Mouse (Mus musculus): ENCODE data around the gene Ank3. TPM values are rescaled to one million over a fixed set of nuclear protein-coding genes. Genes with fewer than 3 reads are reported as not detected.

The Ank3 gene
- polyA plus RNA-seq, 1 experiment = 39.1 TPM

GRCm38 (mm10) chr10:69738741-69739271 lies 340.2 kb downstream of the Ank3 start:
- no peak overlapping the region for H3K27ac ChIP-seq (ENCODE audit: insufficient read depth, low read depth, low read length)
- DNase-seq = peak; percentile 72
- no peak for TF ChIP-seq CTCF (conservative IDR thresholded peaks at IDR 0.05; ENCODE audit: insufficient read depth, insufficient read length, low read depth, low read length)
- no peak for TF ChIP-seq POLR2A (IDR thresholded peaks at IDR 0.05; ENCODE audit: low read depth, low read length)
- no peaks in the 10 kb centered on the region for H3K27me3 ChIP-seq (replicated peaks; ENCODE audit: control insufficient read depth, insufficient read depth, low read length)
- WGBS = 36% methylated on average over 5 of the region's 5 CpGs
- H3K4me3 ChIP-seq (ENCODE audit: insufficient read depth, low read depth, low read length) = no peak overlapping the region
- 0 out of 2 replicates have a peak, but pooled peaks cover 8% of the 10 kb centered on the region for H3K4me1 ChIP-seq (ENCODE audit: control insufficient read depth, insufficient read depth, low read length)
- no peaks in the 10 kb centered on the region for H3K36me3 ChIP-seq (ENCODE audit: control insufficient read depth, insufficient read depth, low read length)

GRCm38 (mm10) chr10:69742528-69742927 lies 344.0 kb downstream of the Ank3 start:
- 83% methylated on average over 3 of the region's 3 CpGs for WGBS
- no peak for DNase-seq
- no peak overlapping the region for H3K4me3 ChIP-seq (ENCODE audit: insufficient read depth, low read depth, low read length)
- H3K27ac ChIP-seq (ENCODE audit: insufficient read depth, low read depth, low read length) = no peak overlapping the region
- no peaks in the 10 kb centered on the region for H3K36me3 ChIP-seq (ENCODE audit: control insufficient read depth, insufficient read depth, low read length)
- no peaks in the 10 kb centered on the region for H3K27me3 ChIP-seq (replicated peaks; ENCODE audit: control insufficient read depth, insufficient read depth, low read length)
- H3K4me1 ChIP-seq (ENCODE audit: control insufficient read depth, insufficient read depth, low read length) = peaks cover 6% of the 10 kb centered on the region; the same call in 1 of the 2 replicates
- TF ChIP-seq POLR2A (IDR thresholded peaks at IDR 0.05; ENCODE audit: low read depth, low read length) = no peak
- no peak for TF ChIP-seq CTCF (conservative IDR thresholded peaks at IDR 0.05; ENCODE audit: insufficient read depth, insufficient read length, low read depth, low read length)

GRCm38 (mm10) chr10:69744181-69744580 lies 345.6 kb downstream of the Ank3 start:
- H3K4me1 ChIP-seq (ENCODE audit: control insufficient read depth, insufficient read depth, low read length) = peaks cover 6% of the 10 kb centered on the region; the same call in 1 of the 2 replicates
- no peaks in the 10 kb centered on the region for H3K36me3 ChIP-seq (ENCODE audit: control insufficient read depth, insufficient read depth, low read length)
- 53% methylated on average over 8 of the region's 8 CpGs for WGBS
- TF ChIP-seq CTCF (conservative IDR thresholded peaks at IDR 0.05; ENCODE audit: insufficient read depth, insufficient read length, low read depth, low read length) (no peak), POLR2A (IDR thresholded peaks at IDR 0.05; ENCODE audit: low read depth, low read length) (no peak)
- H3K4me3 ChIP-seq (ENCODE audit: insufficient read depth, low read depth, low read length) = no peak overlapping the region
- DNase-seq = no peak
- no peaks in the 10 kb centered on the region for H3K27me3 ChIP-seq (replicated peaks; ENCODE audit: control insufficient read depth, insufficient read depth, low read length)
- H3K27ac ChIP-seq (ENCODE audit: insufficient read depth, low read depth, low read length) = no peak overlapping the region

GRCm38 (mm10) chr10:69744871-69745270 lies 346.3 kb downstream of the Ank3 start:
- WGBS = 79% methylated on average over 5 of the region's 5 CpGs
- TF ChIP-seq POLR2A (IDR thresholded peaks at IDR 0.05; ENCODE audit: low read depth, low read length) (no peak), CTCF (conservative IDR thresholded peaks at IDR 0.05; ENCODE audit: insufficient read depth, insufficient read length, low read depth, low read length) (no peak)
- H3K4me1 ChIP-seq (ENCODE audit: control insufficient read depth, insufficient read depth, low read length) = peaks cover 6% of the 10 kb centered on the region; the same call in 1 of the 2 replicates
- no peaks in the 10 kb centered on the region for H3K27me3 ChIP-seq (replicated peaks; ENCODE audit: control insufficient read depth, insufficient read depth, low read length)
- no peaks in the 10 kb centered on the region for H3K36me3 ChIP-seq (ENCODE audit: control insufficient read depth, insufficient read depth, low read length)
- DNase-seq = no peak
- H3K27ac ChIP-seq (ENCODE audit: insufficient read depth, low read depth, low read length) = no peak overlapping the region
- H3K4me3 ChIP-seq (ENCODE audit: insufficient read depth, low read depth, low read length) = no peak overlapping the region

- Histone ChIP-seq H3K4me3 (ENCODE audit: insufficient read depth, low read depth, low read length) (no peak overlapping the region), H3K36me3 (ENCODE audit: control insufficient read depth, insufficient read depth, low read length) (no peaks in the 10 kb centered on the region), H3K27ac (ENCODE audit: insufficient read depth, low read depth, low read length) (no peak overlapping the region), H3K27me3 (replicated peaks; ENCODE audit: control insufficient read depth, insufficient read depth, low read length) (no peaks in the 10 kb centered on the region), H3K4me1 (ENCODE audit: control insufficient read depth, insufficient read depth, low read length) (peaks cover 6% of the 10 kb centered on the region; the same call in 1 of the 2 replicates)
- TF ChIP-seq CTCF (conservative IDR thresholded peaks at IDR 0.05; ENCODE audit: insufficient read depth, insufficient read length, low read depth, low read length) = no peak
- TF ChIP-seq POLR2A (IDR thresholded peaks at IDR 0.05; ENCODE audit: low read depth, low read length) = no peak
- DNase-seq = no peak
- 56% methylated on average over 8 of the region's 8 CpGs for WGBS
Observed at GRCm38 (mm10) chr10:69746322-69746721, 347.7 kb downstream of the Ank3 start.

- no peak overlapping the region for H3K4me3 ChIP-seq (ENCODE audit: insufficient read depth, low read depth, low read length)
- H3K36me3 ChIP-seq (ENCODE audit: control insufficient read depth, insufficient read depth, low read length) = no peaks in the 10 kb centered on the region
- H3K27me3 ChIP-seq (replicated peaks; ENCODE audit: control insufficient read depth, insufficient read depth, low read length) = no peaks in the 10 kb centered on the region
- 31% methylated on average over 5 of the region's 5 CpGs for WGBS
- H3K27ac ChIP-seq (ENCODE audit: insufficient read depth, low read depth, low read length) = no peak overlapping the region
- peak; percentile 22 for DNase-seq
- TF ChIP-seq CTCF (conservative IDR thresholded peaks at IDR 0.05; ENCODE audit: insufficient read depth, insufficient read length, low read depth, low read length) = no peak
- no peak for TF ChIP-seq POLR2A (IDR thresholded peaks at IDR 0.05; ENCODE audit: low read depth, low read length)
- H3K4me1 ChIP-seq (ENCODE audit: control insufficient read depth, insufficient read depth, low read length) = peaks cover 6% of the 10 kb centered on the region; the same call in 1 of the 2 replicates
Observed at GRCm38 (mm10) chr10:69746730-69747129, 348.2 kb downstream of the Ank3 start.

- Histone ChIP-seq H3K36me3 (ENCODE audit: control insufficient read depth, insufficient read depth, low read length) (no peaks in the 10 kb centered on the region), H3K27ac (ENCODE audit: insufficient read depth, low read depth, low read length) (no peak overlapping the region), H3K4me3 (ENCODE audit: insufficient read depth, low read depth, low read length) (no peak overlapping the region), H3K4me1 (ENCODE audit: control insufficient read depth, insufficient read depth, low read length) (peaks cover 6% of the 10 kb centered on the region; the same call in 1 of the 2 replicates), H3K27me3 (replicated peaks; ENCODE audit: control insufficient read depth, insufficient read depth, low read length) (no peaks in the 10 kb centered on the region)
- WGBS = 28% methylated on average over 7 of the region's 7 CpGs
- no peak for DNase-seq
- TF ChIP-seq POLR2A (IDR thresholded peaks at IDR 0.05; ENCODE audit: low read depth, low read length) (no peak), CTCF (conservative IDR thresholded peaks at IDR 0.05; ENCODE audit: insufficient read depth, insufficient read length, low read depth, low read length) (no peak)
Observed at GRCm38 (mm10) chr10:69751416-69751815, 352.8 kb downstream of the Ank3 start.
